Mouse (Mus musculus): Measurements from ENCODE around the gene Gm10642. TPM values are rescaled to one million over a fixed set of nuclear protein-coding genes. Genes with fewer than 3 reads are reported as not detected.

The Gm10642 gene
- total and polyA plus RNA-seq, 3 experiments: 0.13 to 2.1 TPM; not detected in 1

- in situ Hi-C loops (cut with MboI; ENCODE audit: low pct_ligation_motif_present, low pct_unique_long_range_greater_than_20kb, low sequenced_read_pairs): no loop called here
Measured at GRCm38 (mm10) chr9:70654496-70654895, 1.6 kb upstream of the Gm10642 start.

GRCm38 (mm10) chr9:70655764-70656129 is 304 bp upstream of the Gm10642 start:
- peaks cover 10% of the 10 kb centered on the region for H3K79me2 ChIP-seq (replicated peaks; ENCODE audit: control insufficient read depth, extremely low read depth, insufficient read depth, poor library complexity, severe bottlenecking)
- DNase-seq (ENCODE audit: extremely low read depth): no peak
- H3K4me3 ChIP-seq (replicated peaks in 1 of 3; ENCODE audit: low read depth in 2 of 3, low read length in 2 of 3, poor library complexity in 1 of 3): peak overlapping the region in 2 of 3 experiments; percentile 91
- in situ Hi-C loops (cut with MboI; ENCODE audit: low pct_ligation_motif_present, low pct_unique_long_range_greater_than_20kb, low sequenced_read_pairs) (no loop called here), dilution Hi-C loops (cut with MboI; ENCODE audit: extremely low pct_ligation_motif_present, extremely low pct_unique_long_range_greater_than_20kb, low sequenced_read_pairs) (no loop called here)
- peaks cover 0 to 5% of the 10 kb centered on the region in 2 experiments for H3K36me3 ChIP-seq (replicated peaks in 1 of 2; ENCODE audit: control insufficient read depth in 1 of 2, insufficient read depth in 1 of 2, low read length in 1 of 2)
- no peaks in the 10 kb centered on the region for H3K9me3 ChIP-seq (replicated peaks; ENCODE audit: low read length)
- no peaks in the 10 kb centered on the region for H3K27me3 ChIP-seq (replicated peaks)
- peaks cover 9 to 54% of the 10 kb centered on the region in 2 experiments for H3K4me1 ChIP-seq (ENCODE audit: control insufficient read depth in 1 of 2, insufficient read depth in 2 of 2)
- TF ChIP-seq UBTF (IDR thresholded peaks at IDR 0.05; ENCODE audit: low read depth, low read length) (no peak), MEF2A (IDR thresholded peaks at IDR 0.05; ENCODE audit: borderline replicate concordance, low read depth, low read length) (no peak), MYC (IDR thresholded peaks at IDR 0.05; ENCODE audit: low read depth, low read length) (no peak), JUN (IDR thresholded peaks at IDR 0.05; ENCODE audit: insufficient read depth, low read depth, low read length) (no peak), NELFE (IDR thresholded peaks at IDR 0.05; ENCODE audit: low read depth, low read length) (no peak), CHD1 (IDR thresholded peaks at IDR 0.05; ENCODE audit: low read depth, low read length) (0 out of 2 replicates have a peak, but pooled peaks have one; percentile 77)
- no peak overlapping the region for H3K27ac ChIP-seq (ENCODE audit: insufficient read depth, low read depth)
- H3K4me2 ChIP-seq (ENCODE audit: insufficient read depth, low read depth, poor library complexity, severe bottlenecking): peak overlapping the region; percentile 65
- H3K9ac ChIP-seq (ENCODE audit: insufficient read depth, low read depth): no peak overlapping the region; the same call in 1 of the 2 replicates

More at GRCm38 (mm10) chr9:70654496-70654895, 1.6 kb upstream of the Gm10642 start:
- no peaks in the 10 kb centered on the region for H3K9me3 ChIP-seq (replicated peaks; ENCODE audit: low read length)
- dilution Hi-C loops (cut with MboI; ENCODE audit: extremely low pct_ligation_motif_present, extremely low pct_unique_long_range_greater_than_20kb, low sequenced_read_pairs): no loop called here
- H3K27me3 ChIP-seq (replicated peaks): no peaks in the 10 kb centered on the region
- H3K36me3 ChIP-seq (replicated peaks in 1 of 2; ENCODE audit: control insufficient read depth in 1 of 2, insufficient read depth in 1 of 2, low read length in 1 of 2): peaks cover 0 to 8% of the 10 kb centered on the region in 2 experiments
- DNase-seq (ENCODE audit: extremely low read depth): no peak
- H3K4me3 ChIP-seq (replicated peaks in 1 of 3; ENCODE audit: low read depth in 2 of 3, low read length in 2 of 3, poor library complexity in 1 of 3): peak overlapping the region in 1 of 3 experiments; percentile 9
- peaks cover 10% of the 10 kb centered on the region for H3K79me2 ChIP-seq (replicated peaks; ENCODE audit: control insufficient read depth, extremely low read depth, insufficient read depth, poor library complexity, severe bottlenecking)
- H3K9ac ChIP-seq (ENCODE audit: insufficient read depth, low read depth): no peak overlapping the region
- peaks cover 14 to 67% of the 10 kb centered on the region in 2 experiments for H3K4me1 ChIP-seq (ENCODE audit: control insufficient read depth in 1 of 2, insufficient read depth in 2 of 2)
- no peak overlapping the region for H3K27ac ChIP-seq (ENCODE audit: insufficient read depth, low read depth)
- H3K4me2 ChIP-seq (ENCODE audit: insufficient read depth, low read depth, poor library complexity, severe bottlenecking): peak overlapping the region; percentile 37
- TF ChIP-seq SMC3 (IDR thresholded peaks at IDR 0.05; ENCODE audit: low read depth, low read length) (no peak), MXI1 (IDR thresholded peaks at IDR 0.05; ENCODE audit: low read depth, low read length) (no peak), TCF12 (IDR thresholded peaks at IDR 0.05; ENCODE audit: low read depth, low read length) (no peak), RAD21 (IDR thresholded peaks at IDR 0.05; ENCODE audit: low read depth, low read length) (no peak), POLR2AphosphoS2 (IDR thresholded peaks at IDR 0.05; ENCODE audit: low read depth, low read length) (no peak), GABPA (IDR thresholded peaks at IDR 0.05; ENCODE audit: insufficient replicate concordance, low read depth, low read length) (no peak), ELF1 (IDR thresholded peaks at IDR 0.05; ENCODE audit: low read depth, low read length) (no peak)
